Mouse (Mus musculus): ENCODE measurements around the gene Hist1h2ad.
"Not testable (repeated sequence)": the region's sequence is repeated elsewhere in the genome, so short reads cannot be mapped to it uniquely, and the experiment has no call there.

The Hist1h2ad gene

GRCm38 (mm10) chr13:23585442-23586098 is 11.4 kb downstream of the Hist1h2ad start:
- peak; percentile 86 for DNase-seq

GRCm38 (mm10) chr13:23586099-23586939 is 12.1 kb downstream of the Hist1h2ad start:
- DNase-seq: peak; percentile 19

- no peak for DNase-seq
Observed at GRCm38 (mm10) chr13:23586940-23587225, 12.7 kb downstream of the Hist1h2ad start.

GRCm38 (mm10) chr13:23591206-23591605 is 17.0 kb downstream of the Hist1h2ad start:
- no peak for DNase-seq

- not testable (repeated sequence) for DNase-seq
Observed at GRCm38 (mm10) chr13:23591886-23592285, 17.7 kb downstream of the Hist1h2ad start.

- no peak for DNase-seq
Observed at GRCm38 (mm10) chr13:23592614-23593013, 18.4 kb downstream of the Hist1h2ad start.

GRCm38 (mm10) chr13:23593051-23593770 is 19.0 kb downstream of the Hist1h2ad start:
- peak; percentile 33 for DNase-seq

GRCm38 (mm10) chr13:23595185-23595584 is 21.0 kb downstream of the Hist1h2ad start:
- DNase-seq: peak; percentile 41

- peak; percentile 79 for DNase-seq
Observed at GRCm38 (mm10) chr13:23595622-23596372, 21.6 kb downstream of the Hist1h2ad start.

GRCm38 (mm10) chr13:23597957-23598356 is 23.8 kb downstream of the Hist1h2ad start:
- DNase-seq: peak; percentile 88

GRCm38 (mm10) chr13:23603182-23603699 is 29.1 kb downstream of the Hist1h2ad start:
- DNase-seq: no peak

GRCm38 (mm10) chr13:23604452-23604851 is 30.3 kb downstream of the Hist1h2ad start:
- no peak for DNase-seq

GRCm38 (mm10) chr13:23605052-23605451 is 30.9 kb downstream of the Hist1h2ad start:
- DNase-seq: no peak

GRCm38 (mm10) chr13:23609209-23609608 is 35.0 kb downstream of the Hist1h2ad start:
- peak; percentile 63 for DNase-seq

GRCm38 (mm10) chr13:23609844-23610243 is 35.7 kb downstream of the Hist1h2ad start:
- DNase-seq: peak; percentile 7

- no peak for DNase-seq
Observed at GRCm38 (mm10) chr13:23610393-23610792, 36.2 kb downstream of the Hist1h2ad start.

GRCm38 (mm10) chr13:23611638-23612037 is 37.5 kb downstream of the Hist1h2ad start:
- DNase-seq: no peak

GRCm38 (mm10) chr13:23620056-23620732 is 46.0 kb downstream of the Hist1h2ad start:
- no peak for DNase-seq

- peak; percentile 70 for DNase-seq
Observed at GRCm38 (mm10) chr13:23620733-23621531, 46.8 kb downstream of the Hist1h2ad start, which contains the start of gene Hist1h2be. Hist1h2be (minus strand) TSS chr13:23621124.

GRCm38 (mm10) chr13:23621532-23622174 is 47.5 kb downstream of the Hist1h2ad start:
- DNase-seq: peak; percentile 85

Data from liver (tissue).